Comparison of ENCODE assay signal across 28 mouse cellular contexts in the genomic region with DNA sequence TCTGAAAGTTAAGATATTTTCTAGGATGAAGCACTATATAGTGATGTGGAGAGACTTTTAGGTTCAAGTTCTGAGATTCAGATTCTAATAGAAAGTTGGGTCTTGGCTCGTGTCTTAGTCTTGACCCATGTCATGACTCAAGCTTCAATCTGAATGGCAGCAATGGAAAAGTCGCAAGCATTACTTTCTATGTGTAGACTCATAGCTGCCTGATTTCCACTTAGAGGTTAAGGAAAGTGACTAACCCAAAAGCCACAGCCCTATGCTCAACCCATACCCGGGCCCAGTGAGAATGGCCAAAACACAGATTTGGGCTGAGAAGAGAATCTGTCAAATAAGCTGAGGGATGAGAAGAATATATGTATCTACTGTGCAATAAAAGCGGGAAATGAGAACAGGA. TPM values are rescaled to one million over a fixed set of nuclear protein-coding genes. Genes with fewer than 3 reads are reported as not detected.
"Had no signal": no experiment of that assay in that cellular context is flagged by ENCODE, and none has a peak within 500 bp of the region (broad histone marks: within the 10 kb centered on the region; RNA-seq: fewer than 3 reads in every experiment).

No protein-coding gene starts in this region.

- ATAC-seq: liver, embryonic 12.5 days had no signal

- H3K4me2 ChIP-seq: kidney, embryonic 15.5 days; limb, embryonic 13.5 days; liver, embryonic 12.5 days; liver, embryonic 15.5 days; lung, embryonic 15.5 days; midbrain, embryonic 11.5 days; neural tube, embryonic 13.5 days had no signal

- H3K9me3 ChIP-seq: kidney, embryonic 15.5 days; limb, embryonic 10.5 days; limb, embryonic 13.5 days; liver, embryonic 12.5 days; liver, embryonic 15.5 days; lung, embryonic 15.5 days; neural tube, embryonic 13.5 days had no signal

- H3K9ac ChIP-seq: kidney, embryonic 15.5 days; limb, embryonic 13.5 days; liver, embryonic 12.5 days; liver, embryonic 15.5 days; lung, embryonic 15.5 days; neural tube, embryonic 13.5 days had no signal

- DNase-seq: kidney, adult 11 months; kidney, adult 8-10 months; kidney, postnatal 10 days; kidney, postnatal 36 days; layer of hippocampus, adult 9-11 months; liver; lung, adult 18-20 months; lung, postnatal 10 days; lung, postnatal 36 days; midbrain, embryonic 14.5 days; right cerebral cortex, adult 18-20 months; right cerebral cortex, postnatal 14 days; thymus, adult 2 months; thymus, postnatal 14 days; thymus, postnatal 4 days had no signal

- H3K4me1 ChIP-seq: kidney, embryonic 15.5 days; limb, embryonic 10.5 days; limb, embryonic 13.5 days; liver, embryonic 12.5 days; liver, embryonic 15.5 days; lung, embryonic 15.5 days; neural tube, embryonic 13.5 days had no signal

- H3K36me3 ChIP-seq: kidney, embryonic 15.5 days; limb, embryonic 10.5 days; limb, embryonic 13.5 days; liver, embryonic 12.5 days; liver, embryonic 15.5 days; lung, embryonic 15.5 days; neural tube, embryonic 13.5 days had no signal

- H3K27ac ChIP-seq: kidney, embryonic 15.5 days; limb, embryonic 10.5 days; limb, embryonic 13.5 days; liver, embryonic 12.5 days; liver, embryonic 15.5 days; lung, embryonic 15.5 days; neural tube, embryonic 13.5 days; stomach, postnatal 0 days had no signal

- H3K4me3 ChIP-seq: kidney, embryonic 15.5 days; limb, embryonic 10.5 days; limb, embryonic 13.5 days; liver, embryonic 12.5 days; liver, embryonic 15.5 days; lung, embryonic 15.5 days; neural tube, embryonic 13.5 days had no signal

- H3K27me3 ChIP-seq: kidney, embryonic 15.5 days; limb, embryonic 13.5 days; liver, embryonic 12.5 days; liver, embryonic 15.5 days; lung, embryonic 15.5 days; neural tube, embryonic 13.5 days had no signal

RNA-seq across cellular contexts. Expression of a gene that starts 1.6 kb away (rescaled TPM):
- total RNA-seq: midbrain, postnatal 0 days had no signal
- polyA plus RNA-seq: limb, embryonic 10.5 days; midbrain, postnatal 0 days; neural tube, embryonic 13.5 days had no signal

RNA-seq across cellular contexts. Expression of a gene that starts 44.2 kb away (rescaled TPM):
- total RNA-seq: megakaryocyte progenitor cell, adult 5-6 weeks; megakaryocyte-erythroid progenitor cell, adult 5-6 weeks had no signal
- polyA plus RNA-seq: kidney, embryonic 15.5 days; limb, embryonic 13.5 days; liver, embryonic 12.5 days; liver, embryonic 15.5 days; lung, embryonic 15.5 days; stomach, embryonic 14.5 days; stomach, postnatal 0 days; thymus, adult 2 months had no signal
